Mouse (Mus musculus): ENCODE data around the gene Pde2a.

- TF ChIP-seq POLR2A (IDR thresholded peaks at IDR 0.05; ENCODE audit: borderline replicate concordance, extremely low read depth, insufficient read depth, insufficient read length, poor library complexity, severe bottlenecking) (no peak), CTCF (IDR thresholded peaks at IDR 0.05; ENCODE audit: borderline replicate concordance, extremely low read depth, insufficient read depth, insufficient read length) (no peak)
Measured at GRCm38 (mm10) chr7:101523205-101523604, 101.7 kb downstream of the Pde2a start.
